Mouse (Mus musculus) adrenal gland, postnatal 10 days (tissue): Measurements from ENCODE around the gene Eif4e3. TPM values are rescaled to one million over a fixed set of nuclear protein-coding genes. Genes with fewer than 3 reads are reported as not detected.

ENCODE experiments used
- DNase-seq: peaks from one replicate; pipeline ENCODE4 v3.0.0; 2021; ENCODE audit warnings: mixed read lengths
- long read RNA-seq, 2 experiments: library from polyadenylated mRNA; stranded (forward); transcript quantifications; one replicate each; pipeline ENCODE4 v2.0.0; 2021
- total RNA-seq, 2 experiments: library from RNA; stranded (reverse); gene quantifications; 2 replicates each; pipeline ENCODE4 v1.2.3; 2021

Gene Eif4e3
- total RNA-seq, result 10 to 100 TPM; 26.0 to 27.0 TPM
- long read RNA-seq, experiment 1, transcript Eif4e3-201 (7 exons, 2,515 nt), result major isoform, 56 of 59 reads
- long read RNA-seq, experiment 1, partial matches to known transcripts, result 2 of 59 reads
- long read RNA-seq, experiment 1, other reads (novel, unspliced or antisense), result 1 of 59 reads
- long read RNA-seq, experiment 2, transcript Eif4e3-201 (7 exons, 2,515 nt), result major isoform, 36 of 43 reads
- long read RNA-seq, experiment 2, partial matches to known transcripts, result 4 of 43 reads
- long read RNA-seq, experiment 2, other reads (novel, unspliced or antisense), result 3 of 43 reads

DNA sequence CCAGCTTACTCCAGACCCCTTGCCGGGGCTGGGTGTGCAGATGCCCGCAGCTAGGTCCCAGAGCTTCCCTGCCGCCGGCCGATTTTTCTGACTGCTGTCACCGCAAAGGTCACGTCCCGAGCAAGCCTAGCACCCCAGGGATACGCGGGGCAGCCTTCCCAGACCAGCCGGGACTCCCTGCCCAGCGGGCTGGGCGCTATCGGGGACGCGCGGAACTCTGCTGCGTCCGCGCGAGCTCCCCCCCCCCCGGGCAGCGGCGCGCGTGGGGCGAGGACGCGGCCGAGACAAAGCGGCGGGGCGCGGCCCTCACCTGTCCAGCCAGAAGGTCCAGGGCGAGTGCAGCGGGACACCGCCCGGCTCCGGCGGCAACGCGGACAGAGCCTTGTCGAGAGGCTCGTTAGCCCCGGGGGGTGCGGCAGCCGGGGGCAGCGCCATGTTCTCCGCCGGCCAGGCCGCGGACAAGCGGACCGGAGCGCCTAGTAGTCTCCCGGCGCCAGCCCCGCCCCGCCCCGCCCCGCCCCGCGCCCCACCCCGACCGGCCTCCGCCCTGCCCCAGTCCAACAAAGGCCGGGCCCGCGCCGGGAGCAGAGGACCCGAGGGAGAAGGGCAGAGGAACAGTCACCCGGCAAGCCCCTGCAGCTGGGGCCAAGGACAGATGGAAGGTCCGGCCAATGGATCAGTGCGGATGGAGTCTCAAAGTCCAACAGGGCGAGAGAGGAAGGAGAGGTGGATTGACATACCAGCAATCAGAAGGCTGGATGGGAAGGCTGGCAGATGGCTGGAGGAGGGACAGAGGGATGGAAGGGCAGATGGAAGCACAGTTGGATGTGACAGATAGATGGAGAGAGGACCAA lies at the start of gene Eif4e3, which contains the start of gene Gm20696:
Eif4e3 (minus strand) TSS at position 454 of the 854 bp plus-strand sequence.
Gm20696 (minus strand) TSS at position 480 of the 854 bp plus-strand sequence.
- DNase-seq, result peak; percentile 81

GRCm38 (mm10) chr6:99715913-99716312 lies 49.3 kb upstream of the Eif4e3 start:
- no peak for DNase-seq

DNA sequence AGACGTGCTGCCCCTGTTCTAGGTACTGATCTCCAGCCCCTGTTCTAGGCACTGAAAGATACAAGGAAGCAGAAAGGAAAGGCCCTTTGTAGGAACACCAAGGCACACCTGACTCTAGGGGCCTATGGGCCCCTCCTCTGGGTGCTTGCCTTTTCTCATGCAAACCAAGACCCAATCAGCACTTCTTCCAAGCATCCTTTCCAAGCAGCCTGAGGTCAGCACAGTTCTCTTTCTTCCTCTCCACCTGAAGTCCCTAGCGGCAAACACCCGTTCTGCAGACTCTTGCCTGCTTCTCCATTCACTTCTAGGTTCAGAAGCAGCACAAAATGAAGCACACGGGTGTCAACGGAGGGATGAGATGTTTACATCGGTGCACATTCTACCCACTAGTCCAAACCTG lies 48.6 kb upstream of the Eif4e3 start:
- no peak for DNase-seq

- no peak for DNase-seq
Measured at GRCm38 (mm10) chr6:99713256-99713655, 46.7 kb upstream of the Eif4e3 start.

- no peak for DNase-seq
Measured at GRCm38 (mm10) chr6:99711576-99712101, 45.1 kb upstream of the Eif4e3 start.

DNA sequence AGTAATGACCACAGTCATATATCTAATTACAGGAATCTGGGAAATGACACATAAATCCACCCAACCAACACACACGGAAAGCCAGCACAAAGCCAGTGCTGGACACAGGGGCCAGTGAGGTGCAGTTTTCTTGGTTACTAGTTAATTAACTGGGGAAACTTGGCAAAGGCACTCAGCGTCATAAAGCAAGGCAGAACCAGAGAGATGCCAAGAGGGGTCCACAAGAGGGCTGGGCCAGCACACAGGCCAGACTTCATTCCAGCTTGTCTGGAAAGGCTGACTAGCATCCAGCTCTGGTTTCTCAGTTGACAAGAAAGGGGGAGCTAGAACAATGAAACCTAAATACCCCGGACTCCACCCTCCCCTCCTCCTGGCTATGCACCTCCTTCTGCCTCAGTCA lies 33.9 kb upstream of the Eif4e3 start:
- DNase-seq, result no peak

- DNase-seq, result no peak
Measured at GRCm38 (mm10) chr6:99692916-99693841, 26.6 kb upstream of the Eif4e3 start.

- DNase-seq, result peak; percentile 38
Measured at GRCm38 (mm10) chr6:99692206-99692915, 25.8 kb upstream of the Eif4e3 start, which contains the start of gene Gpr27. TSS of gene Gpr27 (plus strand) at chr6:99692679.

GRCm38 (mm10) chr6:99691666-99692205 lies 25.2 kb upstream of the Eif4e3 start:
- no peak for DNase-seq

- DNase-seq, result no peak
Measured at GRCm38 (mm10) chr6:99688513-99688912, 21.9 kb upstream of the Eif4e3 start.

GRCm38 (mm10) chr6:99684899-99685298 lies 18.3 kb upstream of the Eif4e3 start:
- DNase-seq, result no peak

DNA sequence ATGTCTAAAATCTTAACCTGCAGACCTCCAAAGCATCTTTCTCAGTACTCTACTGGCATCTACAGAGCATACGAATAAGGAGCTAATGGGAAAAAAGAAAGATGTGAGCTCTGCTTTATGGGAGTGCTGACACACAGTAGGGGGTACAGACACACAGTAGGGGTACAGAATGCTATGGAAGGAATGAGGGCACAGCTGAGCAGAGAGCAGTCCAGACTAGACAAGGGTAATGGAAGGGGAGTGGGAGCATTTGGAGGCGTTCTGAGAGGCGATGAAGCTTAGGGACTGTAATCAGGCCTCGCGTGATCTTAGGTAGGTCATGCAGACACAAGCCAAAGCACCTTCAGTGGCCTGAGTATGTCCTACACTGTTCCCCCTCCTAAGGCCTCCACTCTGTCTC lies 17.4 kb upstream of the Eif4e3 start:
- no peak for DNase-seq

GRCm38 (mm10) chr6:99678108-99678507 lies 11.5 kb upstream of the Eif4e3 start:
- DNase-seq, result no peak

DNA sequence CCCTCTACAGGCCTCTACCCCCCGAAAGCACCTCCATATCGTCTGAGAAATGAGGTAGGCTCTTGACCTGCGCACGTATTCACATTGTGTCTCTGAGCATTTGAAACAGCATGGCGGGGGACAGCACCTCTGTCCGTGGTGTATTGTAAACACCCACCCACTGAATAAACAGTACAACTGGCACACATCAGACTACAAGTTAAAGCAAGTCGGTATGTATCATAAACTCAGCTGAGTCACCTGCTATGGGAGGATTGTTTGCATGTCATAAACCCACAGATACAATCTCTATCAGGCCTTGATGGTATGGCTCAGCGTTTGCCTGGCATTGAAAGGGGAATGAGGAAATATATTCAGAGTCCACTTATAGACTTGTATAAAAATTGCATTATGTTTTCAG lies 10.8 kb upstream of the Eif4e3 start:
- no peak for DNase-seq

GRCm38 (mm10) chr6:99674482-99674881 lies 7.9 kb upstream of the Eif4e3 start:
- no peak for DNase-seq

DNA sequence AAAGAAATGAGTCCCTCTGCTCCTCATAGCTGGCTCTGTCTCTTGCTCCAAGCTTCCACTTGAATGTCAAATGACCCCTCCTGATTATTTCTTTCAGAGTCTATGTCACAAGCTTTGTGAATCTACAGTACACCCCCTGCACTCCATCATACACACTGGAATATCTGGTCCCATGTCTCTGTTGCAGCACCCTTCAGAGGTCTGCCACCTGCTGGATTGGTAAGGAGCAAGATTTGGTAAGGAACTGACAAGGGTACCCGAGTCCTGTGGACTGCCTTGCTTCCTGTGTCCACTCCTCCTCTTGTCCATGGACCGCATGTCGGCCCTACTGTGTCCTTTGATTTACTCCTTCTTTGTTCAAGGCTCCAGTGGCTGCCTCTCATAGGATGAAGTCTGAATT lies 5.2 kb upstream of the Eif4e3 start:
- DNase-seq, result no peak

DNA sequence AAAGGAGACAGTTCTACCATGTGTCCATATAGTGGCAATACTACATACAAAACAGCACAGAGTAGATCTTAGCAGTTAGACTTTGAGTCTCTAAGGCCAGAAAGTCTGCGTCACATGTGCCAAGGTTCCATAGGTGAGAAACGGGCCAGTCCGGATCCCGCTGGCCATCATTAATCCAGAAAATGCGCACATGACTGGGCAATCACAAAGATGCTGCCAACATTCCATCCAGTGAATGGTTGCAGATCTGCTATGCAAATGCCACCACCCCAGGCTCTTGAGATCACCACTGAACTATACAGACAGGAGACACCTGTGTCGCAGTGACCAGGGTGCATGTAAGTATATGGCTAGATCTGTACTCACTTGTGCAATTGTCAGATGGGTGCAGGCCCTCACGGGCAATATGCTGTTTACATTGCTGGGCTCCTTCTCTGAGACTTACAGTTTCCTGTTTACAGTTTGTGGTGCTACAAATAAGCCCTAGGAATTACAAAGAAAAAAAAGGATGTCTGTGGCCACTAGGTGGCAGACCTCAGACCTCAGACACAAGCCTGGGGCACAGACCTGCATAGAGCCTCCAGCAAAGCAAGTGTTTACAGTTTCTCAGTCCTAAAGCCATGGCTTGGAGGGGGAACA lies 4.0 kb upstream of the Eif4e3 start:
- peak; percentile 58 for DNase-seq

DNA sequence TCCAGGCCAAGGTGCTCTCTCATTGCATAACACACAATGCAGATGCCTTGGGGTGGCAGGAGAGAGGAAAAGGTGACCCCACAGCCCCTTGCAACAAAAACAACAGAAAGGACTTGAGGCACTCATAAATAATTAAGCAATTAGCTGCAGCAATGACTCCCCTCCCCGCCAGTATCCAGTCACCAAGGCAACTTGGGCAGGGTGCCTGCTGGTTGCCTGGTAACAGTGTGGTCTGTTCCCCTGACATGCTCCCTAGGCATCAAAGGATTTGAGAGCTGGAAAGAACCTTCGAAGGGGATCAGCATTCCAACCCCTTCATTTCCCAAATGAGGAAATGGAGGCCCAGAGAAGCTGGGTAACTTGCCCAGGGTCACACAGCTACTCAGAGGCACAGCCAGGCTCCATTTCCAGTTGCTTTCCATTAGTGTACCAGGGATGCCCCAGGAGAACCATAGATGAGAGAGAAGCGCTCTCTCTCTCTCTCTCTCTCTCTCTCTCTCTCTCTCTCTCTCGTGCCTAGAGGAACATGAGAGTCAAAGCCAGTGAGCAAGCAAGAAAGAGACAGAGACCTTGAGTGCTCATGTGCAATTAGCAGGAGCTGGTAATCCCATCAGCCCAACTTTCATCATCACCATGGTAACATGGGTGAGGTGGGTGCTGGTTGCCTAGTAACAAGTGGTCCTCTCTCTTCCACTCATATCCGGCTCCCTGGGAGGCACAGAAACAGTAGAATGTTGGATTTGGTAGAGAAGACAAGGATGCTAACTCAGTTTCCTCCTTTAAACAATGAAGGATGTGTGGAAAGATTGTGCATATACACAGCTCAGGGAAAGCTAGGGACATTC lies 3.1 kb upstream of the Eif4e3 start:
- no peak for DNase-seq

- no peak for DNase-seq
Measured at GRCm38 (mm10) chr6:99667290-99667689, 719 bp upstream of the Eif4e3 start.
